Mouse (Mus musculus) left cerebral cortex, adult 11 months (tissue): ENCODE measurements around the gene Nkiras1.

ENCODE experiments used
- DNase-seq: peaks from one replicate; pipeline ENCODE4 v3.0.0; 2022; ENCODE audit warnings: low spot score

The Nkiras1 gene

DNA sequence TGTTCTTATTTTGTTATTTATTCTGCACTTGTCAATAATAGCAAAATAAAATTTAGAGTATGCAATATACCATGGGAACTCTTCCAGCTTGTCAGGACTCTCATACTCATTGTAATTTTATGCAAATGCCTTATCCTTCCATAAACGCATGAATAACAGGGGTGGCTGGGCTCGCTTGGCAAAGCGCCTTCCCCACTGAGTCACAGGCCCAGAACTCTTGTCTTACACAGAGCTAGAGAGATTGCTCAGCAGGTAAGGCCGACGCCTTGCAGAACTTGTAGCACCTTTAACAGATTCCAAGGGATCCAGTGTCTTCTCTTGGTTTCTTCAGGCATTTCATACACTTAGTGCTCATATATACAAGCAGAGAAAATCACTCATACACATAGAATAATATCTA, 9.4 kb downstream of the Nkiras1 start:
- DNase-seq = no peak

- DNase-seq = no peak
Measured at GRCm38 (mm10) chr14:18284581-18284980, 13.6 kb downstream of the Nkiras1 start.

- DNase-seq = no peak
Measured at GRCm38 (mm10) chr14:18285476-18285875, 14.5 kb downstream of the Nkiras1 start.

- no peak for DNase-seq
Measured at GRCm38 (mm10) chr14:18286441-18286840, 15.5 kb downstream of the Nkiras1 start.

DNA sequence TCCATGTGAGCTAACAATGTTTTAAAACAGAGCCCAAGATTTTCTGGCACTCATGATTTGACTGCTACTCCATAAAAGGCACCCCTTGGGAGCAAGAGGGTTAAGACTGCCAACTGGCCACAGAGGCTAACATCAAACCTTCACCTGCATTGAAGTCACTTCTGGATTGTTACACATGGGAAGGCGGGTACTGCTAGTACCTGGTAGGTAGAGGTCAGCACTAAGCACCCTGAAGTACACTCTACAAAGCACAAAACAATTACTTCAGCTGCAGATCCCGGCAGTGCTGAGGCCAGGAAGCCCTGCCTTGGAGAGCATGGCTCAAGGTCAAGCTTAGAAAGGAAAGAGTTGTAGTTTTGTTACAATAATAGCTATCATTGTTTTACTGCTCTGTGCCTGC, 16.5 kb downstream of the Nkiras1 start:
- DNase-seq = no peak

GRCm38 (mm10) chr14:18292111-18292510, 21.2 kb downstream of the Nkiras1 start:
- DNase-seq = no peak

- no peak for DNase-seq
Measured at GRCm38 (mm10) chr14:18292578-18292977, 21.6 kb downstream of the Nkiras1 start.

GRCm38 (mm10) chr14:18297441-18297840, 26.5 kb downstream of the Nkiras1 start:
- DNase-seq = no peak

DNA sequence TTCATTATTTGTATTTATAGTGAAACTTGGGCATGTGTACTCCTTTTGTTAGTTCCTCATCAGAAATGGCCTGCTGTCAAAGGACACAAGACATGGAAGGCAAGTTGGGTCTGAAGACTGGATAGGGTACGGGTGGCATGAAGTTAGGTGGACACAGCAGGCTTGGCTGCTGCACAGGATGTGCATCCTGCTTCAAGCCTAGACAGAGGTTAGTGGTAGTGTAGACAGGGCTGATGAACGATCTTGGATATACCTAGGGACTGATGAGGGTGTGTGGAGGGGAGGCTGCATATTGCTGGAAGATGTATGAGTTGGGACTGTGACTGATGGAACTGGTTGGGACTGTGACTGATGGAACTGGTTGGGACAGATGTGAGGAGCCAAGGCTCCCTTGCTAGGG, 27.9 kb downstream of the Nkiras1 start:
- DNase-seq = no peak

- no peak for DNase-seq
Measured at GRCm38 (mm10) chr14:18300676-18301075, 29.7 kb downstream of the Nkiras1 start.

GRCm38 (mm10) chr14:18301591-18301990, 30.7 kb downstream of the Nkiras1 start:
- DNase-seq = no peak

DNA sequence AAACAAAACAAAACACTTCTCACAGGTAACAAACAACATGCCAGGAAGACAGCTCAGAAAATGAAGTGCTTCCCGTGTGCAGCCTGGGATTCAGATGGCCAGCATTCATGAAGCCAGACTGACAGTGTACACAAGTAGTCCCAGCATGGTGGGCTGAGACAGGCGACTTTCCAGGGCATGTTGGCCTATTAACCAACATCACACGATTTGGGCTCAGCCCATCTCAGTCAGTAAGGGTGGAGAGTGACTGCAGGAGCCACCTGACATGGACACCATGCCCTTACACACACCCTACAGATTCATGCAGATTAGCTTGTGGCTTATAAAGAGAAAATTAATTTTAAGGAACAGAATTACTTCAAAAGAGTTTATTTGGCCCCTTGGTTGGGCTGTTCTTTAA, 31.8 kb downstream of the Nkiras1 start:
- DNase-seq = no peak

GRCm38 (mm10) chr14:18303262-18303661, 32.3 kb downstream of the Nkiras1 start:
- peak; percentile 62 for DNase-seq

- DNase-seq = no peak
Measured at GRCm38 (mm10) chr14:18304165-18304564, 33.2 kb downstream of the Nkiras1 start.

DNA sequence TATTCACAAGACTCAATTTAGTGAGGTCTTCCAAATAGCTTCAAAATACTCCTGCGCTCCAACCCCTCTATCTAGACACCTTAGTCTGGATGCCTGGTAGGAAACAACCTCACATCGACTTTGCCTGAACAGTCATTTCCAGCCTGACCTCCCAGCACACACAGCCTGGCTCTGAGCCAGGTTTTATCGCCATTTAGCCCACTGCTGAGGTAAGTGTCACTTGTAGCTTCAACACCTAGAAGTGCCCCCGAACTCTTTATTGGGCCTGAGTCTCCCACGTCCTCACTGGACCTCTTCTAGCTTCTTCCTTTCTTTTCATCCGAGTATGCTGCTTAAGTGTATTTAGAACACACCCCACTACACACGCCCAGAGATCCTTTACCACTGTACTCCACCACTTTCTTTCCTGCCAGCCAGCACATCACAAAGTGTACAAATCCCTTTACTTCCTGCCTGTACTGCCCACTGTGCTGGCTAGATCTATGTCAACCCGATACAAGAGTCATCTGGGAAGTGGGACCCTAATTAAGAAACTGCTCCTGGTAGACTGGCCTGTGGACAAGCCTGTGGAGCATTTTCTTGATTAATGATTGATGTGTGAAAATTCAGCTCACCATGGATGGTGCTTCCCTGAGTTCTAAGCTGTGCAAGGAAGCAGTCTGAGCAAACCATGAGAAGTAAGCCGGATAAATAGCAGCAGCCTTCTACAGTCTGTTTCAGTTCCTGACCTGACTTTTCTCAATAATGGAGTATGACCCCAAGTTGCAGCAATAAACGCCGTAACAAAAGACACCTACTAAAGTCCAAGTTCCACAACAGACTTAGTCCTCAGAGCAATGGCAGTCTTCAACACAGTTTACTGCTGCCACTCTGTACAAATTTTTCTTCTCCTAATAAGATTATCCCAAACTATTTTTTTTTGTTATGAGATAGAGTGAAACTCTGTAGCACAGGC, 46.8 kb downstream of the Nkiras1 start:
- DNase-seq = no peak

- DNase-seq = no peak
Measured at GRCm38 (mm10) chr14:18326968-18327672, 56.2 kb downstream of the Nkiras1 start.

- DNase-seq = no peak
Measured at GRCm38 (mm10) chr14:18330789-18331692, 60.1 kb downstream of the Nkiras1 start.

- DNase-seq = peak; percentile 51
Measured at GRCm38 (mm10) chr14:18331693-18332131, 60.8 kb downstream of the Nkiras1 start, which contains the start of gene Ube2e1. Gene Ube2e1, minus strand, starts transcription at chr14:18331859.
